Mouse (Mus musculus): ENCODE measurements at regions not wholly inside any gene's neighbourhood (a gene's known extent, or its start where the extent isn't known, plus 50 kb on each side); places are given as distances from the start of the nearest gene placed in this dataset.
"Not testable (repeated sequence)": the region's sequence is repeated elsewhere in the genome, so short reads cannot be mapped to it uniquely, and the experiment has no call there.

- Histone ChIP-seq H3K27me3 (ENCODE audit: control insufficient read depth, insufficient read depth, low read depth, low read length) (no peaks in the 10 kb centered on the region), H3K4me2 (ENCODE audit: low read depth, low read length) (no peak overlapping the region), H3K27ac (ENCODE audit: low read length) (no peak overlapping the region), H3K36me3 (ENCODE audit: control insufficient read depth, insufficient read depth) (no peaks in the 10 kb centered on the region), H3K4me3 (ENCODE audit: low read depth, low read length) (no peak overlapping the region), H3K9ac (ENCODE audit: low read depth, low read length) (no peak overlapping the region), H3K4me1 (ENCODE audit: control insufficient read depth, low read depth, low read length) (no peaks in the 10 kb centered on the region), H3K9me3 (replicated peaks; ENCODE audit: control insufficient read depth, low read length) (no peaks in the 10 kb centered on the region)
- 34% methylated on average over 6 of the region's 6 CpGs for WGBS (ENCODE audit: insufficient replicate concordance)
- no peak for ATAC-seq (ENCODE audit: low read depth)
These were observed 139.6 kb upstream of the 1700056E22Rik start for GRCm38 (mm10) chr1:184173739-184174138.

DNA sequence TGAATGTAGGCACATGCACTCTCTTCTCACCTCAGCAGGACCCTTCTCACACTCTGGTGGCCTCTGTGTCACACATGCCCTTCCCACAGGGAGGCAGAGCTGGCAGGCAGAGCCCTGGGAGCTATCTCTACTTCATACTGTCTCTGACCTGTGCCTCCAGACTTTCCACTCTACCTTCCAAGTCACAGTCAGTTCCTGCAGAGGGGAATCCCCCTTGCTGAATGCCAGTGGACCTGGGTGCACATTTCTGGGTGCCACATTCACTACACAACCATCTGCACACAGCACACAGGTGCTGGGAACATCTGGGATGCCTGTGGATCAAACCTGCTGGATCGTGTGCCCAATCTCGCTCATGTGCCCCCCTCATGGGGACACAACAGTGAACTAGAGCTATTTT, 138.9 kb upstream of the 1700056E22Rik start:
- H3K9ac ChIP-seq (ENCODE audit: low read depth, low read length), result no peak overlapping the region
- WGBS (ENCODE audit: insufficient replicate concordance), result 74% methylated on average over 2 of the region's 2 CpGs
- no peaks in the 10 kb centered on the region for H3K36me3 ChIP-seq (ENCODE audit: control insufficient read depth, insufficient read depth)
- H3K4me3 ChIP-seq (ENCODE audit: low read depth, low read length), result no peak overlapping the region
- H3K4me2 ChIP-seq (ENCODE audit: low read depth, low read length), result no peak overlapping the region
- H3K9me3 ChIP-seq (replicated peaks; ENCODE audit: control insufficient read depth, low read length), result no peaks in the 10 kb centered on the region
- no peak for ATAC-seq (ENCODE audit: low read depth)
- H3K27ac ChIP-seq (ENCODE audit: low read length), result no peak overlapping the region
- no peaks in the 10 kb centered on the region for H3K27me3 ChIP-seq (ENCODE audit: control insufficient read depth, insufficient read depth, low read depth, low read length)
- no peaks in the 10 kb centered on the region for H3K4me1 ChIP-seq (ENCODE audit: control insufficient read depth, low read depth, low read length)

DNA sequence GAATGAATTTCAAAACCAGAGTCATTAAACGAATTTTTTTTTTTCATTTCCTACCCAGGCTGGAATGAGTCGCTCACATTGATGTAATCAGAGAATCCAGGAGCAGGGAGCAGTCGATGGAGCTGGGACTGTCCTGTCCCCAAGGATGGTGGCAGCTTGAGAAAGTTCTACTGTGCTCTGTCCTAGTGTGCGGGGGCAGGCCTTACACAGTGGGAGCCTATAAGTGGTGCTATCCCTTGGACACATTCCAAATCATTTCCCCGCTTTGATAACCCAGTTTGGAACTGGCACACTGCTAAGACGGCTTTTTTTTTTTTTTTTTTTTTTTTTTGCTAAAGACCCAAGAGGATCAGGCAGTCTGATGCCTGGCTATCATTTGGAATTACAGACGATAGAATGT, 137.5 kb upstream of the 1700056E22Rik start:
- Histone ChIP-seq H3K27me3 (ENCODE audit: control insufficient read depth, insufficient read depth, low read depth, low read length) (no peaks in the 10 kb centered on the region), H3K36me3 (ENCODE audit: control insufficient read depth, insufficient read depth) (no peaks in the 10 kb centered on the region), H3K9me3 (replicated peaks; ENCODE audit: control insufficient read depth, low read length) (no peaks in the 10 kb centered on the region), H3K4me1 (ENCODE audit: control insufficient read depth, low read depth, low read length) (no peaks in the 10 kb centered on the region), H3K4me2 (ENCODE audit: low read depth, low read length) (no peak overlapping the region), H3K27ac (ENCODE audit: low read length) (no peak overlapping the region), H3K4me3 (ENCODE audit: low read depth, low read length) (no peak overlapping the region), H3K9ac (ENCODE audit: low read depth, low read length) (no peak overlapping the region)
- ATAC-seq (ENCODE audit: low read depth), result no peak
- WGBS (ENCODE audit: insufficient replicate concordance), result 53% methylated on average over 7 of the region's 7 CpGs

- WGBS (ENCODE audit: insufficient replicate concordance), result 41% methylated on average over 3 of the region's 3 CpGs
- Histone ChIP-seq H3K27me3 (ENCODE audit: control insufficient read depth, insufficient read depth, low read depth, low read length) (no peaks in the 10 kb centered on the region), H3K4me1 (ENCODE audit: control insufficient read depth, low read depth, low read length) (no peaks in the 10 kb centered on the region), H3K36me3 (ENCODE audit: control insufficient read depth, insufficient read depth) (no peaks in the 10 kb centered on the region), H3K4me3 (ENCODE audit: low read depth, low read length) (no peak overlapping the region), H3K9me3 (replicated peaks; ENCODE audit: control insufficient read depth, low read length) (no peaks in the 10 kb centered on the region), H3K4me2 (ENCODE audit: low read depth, low read length) (no peak overlapping the region), H3K27ac (ENCODE audit: low read length) (no peak overlapping the region), H3K9ac (ENCODE audit: low read depth, low read length) (no peak overlapping the region)
- ATAC-seq (ENCODE audit: low read depth), result no peak
These were observed 136.8 kb upstream of the 1700056E22Rik start for GRCm38 (mm10) chr1:184170926-184171325.

- no peak for ATAC-seq (ENCODE audit: low read depth)
- Histone ChIP-seq H3K4me1 (ENCODE audit: control insufficient read depth, low read depth, low read length) (no peaks in the 10 kb centered on the region), H3K4me3 (ENCODE audit: low read depth, low read length) (no peak overlapping the region), H3K4me2 (ENCODE audit: low read depth, low read length) (no peak overlapping the region), H3K9ac (ENCODE audit: low read depth, low read length) (no peak overlapping the region), H3K36me3 (ENCODE audit: control insufficient read depth, insufficient read depth) (no peaks in the 10 kb centered on the region), H3K27ac (ENCODE audit: low read length) (no peak overlapping the region), H3K9me3 (replicated peaks; ENCODE audit: control insufficient read depth, low read length) (no peaks in the 10 kb centered on the region), H3K27me3 (ENCODE audit: control insufficient read depth, insufficient read depth, low read depth, low read length) (no peaks in the 10 kb centered on the region)
- WGBS (ENCODE audit: insufficient replicate concordance), result 42% methylated on average over 1 of the region's 1 CpGs
These were observed 135.9 kb upstream of the 1700056E22Rik start for GRCm38 (mm10) chr1:184169967-184170366.

DNA sequence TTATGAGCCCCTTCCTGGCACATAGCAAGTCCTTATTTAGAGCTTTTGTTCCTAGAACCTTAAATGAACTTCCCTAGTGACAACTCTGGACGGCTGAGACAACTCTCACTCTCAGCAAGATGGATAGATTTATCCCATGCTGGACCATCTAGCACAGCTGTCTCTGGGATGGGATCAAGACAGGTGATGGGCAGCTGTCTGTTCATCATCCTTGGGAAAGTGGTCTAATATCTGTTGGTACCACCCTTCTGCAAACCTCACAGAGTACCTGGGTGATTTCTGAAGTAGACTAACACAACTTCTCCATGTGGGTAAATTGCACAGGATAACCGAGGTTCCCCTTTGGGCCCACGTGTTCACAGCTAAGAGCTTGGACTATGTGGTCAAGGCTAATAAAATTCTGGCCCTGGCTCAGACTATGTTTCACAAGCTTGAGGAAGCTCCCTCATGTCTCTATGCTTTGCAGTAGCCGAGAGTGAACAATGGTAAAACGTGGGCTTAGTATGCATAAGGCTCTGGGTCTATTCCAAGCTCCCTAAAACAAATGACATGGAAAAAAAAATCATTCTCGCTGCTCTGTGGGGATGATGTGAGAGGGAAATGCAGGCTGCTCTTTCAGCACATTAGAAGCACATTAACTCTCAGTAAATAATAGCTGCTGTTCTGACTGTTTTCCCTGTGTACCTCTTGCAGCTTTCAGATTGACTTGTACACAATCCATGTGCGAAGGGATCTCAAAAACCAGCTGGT, 135.1 kb upstream of the 1700056E22Rik start:
- no peak overlapping the region for H3K27ac ChIP-seq (ENCODE audit: low read length)
- ATAC-seq (ENCODE audit: low read depth), result no peak
- 31% methylated on average over 7 of the region's 7 CpGs for WGBS (ENCODE audit: insufficient replicate concordance)
- H3K36me3 ChIP-seq (ENCODE audit: control insufficient read depth, insufficient read depth), result no peaks in the 10 kb centered on the region
- no peak overlapping the region for H3K4me2 ChIP-seq (ENCODE audit: low read depth, low read length)
- H3K27me3 ChIP-seq (ENCODE audit: control insufficient read depth, insufficient read depth, low read depth, low read length), result no peaks in the 10 kb centered on the region
- no peaks in the 10 kb centered on the region for H3K9me3 ChIP-seq (replicated peaks; ENCODE audit: control insufficient read depth, low read length)
- no peak overlapping the region for H3K9ac ChIP-seq (ENCODE audit: low read depth, low read length)
- no peaks in the 10 kb centered on the region for H3K4me1 ChIP-seq (ENCODE audit: control insufficient read depth, low read depth, low read length)
- H3K4me3 ChIP-seq (ENCODE audit: low read depth, low read length), result no peak overlapping the region

GRCm38 (mm10) chr1:184166951-184167350, 132.8 kb upstream of the 1700056E22Rik start:
- 39% methylated on average over 2 of the region's 2 CpGs for WGBS (ENCODE audit: insufficient replicate concordance)

GRCm38 (mm10) chr1:184162526-184162925, 128.4 kb upstream of the 1700056E22Rik start:
- not testable (repeated sequence) for H3K27ac ChIP-seq (ENCODE audit: low read length); H3K9ac ChIP-seq (ENCODE audit: low read depth, low read length); H3K4me3 ChIP-seq (ENCODE audit: low read depth, low read length); ATAC-seq (ENCODE audit: low read depth); H3K36me3 ChIP-seq (ENCODE audit: control insufficient read depth, insufficient read depth); H3K9me3 ChIP-seq (replicated peaks; ENCODE audit: control insufficient read depth, low read length); H3K27me3 ChIP-seq (ENCODE audit: control insufficient read depth, insufficient read depth, low read depth, low read length); H3K4me2 ChIP-seq (ENCODE audit: low read depth, low read length); H3K4me1 ChIP-seq (ENCODE audit: control insufficient read depth, low read depth, low read length)
- WGBS (ENCODE audit: insufficient replicate concordance), result 60% methylated on average over 2 of the region's 2 CpGs

More at GRCm38 (mm10) chr1:184166951-184167350, 132.8 kb upstream of the 1700056E22Rik start:
- Histone ChIP-seq H3K4me3 (ENCODE audit: low read depth, low read length) (no peak overlapping the region), H3K4me2 (ENCODE audit: low read depth, low read length) (no peak overlapping the region), H3K9me3 (replicated peaks; ENCODE audit: control insufficient read depth, low read length) (no peaks in the 10 kb centered on the region), H3K27ac (ENCODE audit: low read length) (no peak overlapping the region), H3K36me3 (ENCODE audit: control insufficient read depth, insufficient read depth) (no peaks in the 10 kb centered on the region), H3K27me3 (ENCODE audit: control insufficient read depth, insufficient read depth, low read depth, low read length) (no peaks in the 10 kb centered on the region), H3K4me1 (ENCODE audit: control insufficient read depth, low read depth, low read length) (no peaks in the 10 kb centered on the region), H3K9ac (ENCODE audit: low read depth, low read length) (no peak overlapping the region)
- ATAC-seq (ENCODE audit: low read depth), result no peak

- Histone ChIP-seq H3K9ac (ENCODE audit: low read depth, low read length) (no peak overlapping the region), H3K4me3 (ENCODE audit: low read depth, low read length) (no peak overlapping the region), H3K4me2 (ENCODE audit: low read depth, low read length) (no peak overlapping the region), H3K36me3 (ENCODE audit: control insufficient read depth, insufficient read depth) (no peaks in the 10 kb centered on the region), H3K4me1 (ENCODE audit: control insufficient read depth, low read depth, low read length) (no peaks in the 10 kb centered on the region), H3K27me3 (ENCODE audit: control insufficient read depth, insufficient read depth, low read depth, low read length) (no peaks in the 10 kb centered on the region), H3K27ac (ENCODE audit: low read length) (no peak overlapping the region), H3K9me3 (replicated peaks; ENCODE audit: control insufficient read depth, low read length) (no peaks in the 10 kb centered on the region)
- no CpG with 5 or more reads among the region's 1 CpGs for WGBS (ENCODE audit: insufficient replicate concordance)
- ATAC-seq (ENCODE audit: low read depth), result no peak
These were observed 113.6 kb upstream of the 1700056E22Rik start for GRCm38 (mm10) chr1:184147713-184148112.
